Comparison of ENCODE assay signal across 9 mouse cellular contexts in the genomic region with DNA sequence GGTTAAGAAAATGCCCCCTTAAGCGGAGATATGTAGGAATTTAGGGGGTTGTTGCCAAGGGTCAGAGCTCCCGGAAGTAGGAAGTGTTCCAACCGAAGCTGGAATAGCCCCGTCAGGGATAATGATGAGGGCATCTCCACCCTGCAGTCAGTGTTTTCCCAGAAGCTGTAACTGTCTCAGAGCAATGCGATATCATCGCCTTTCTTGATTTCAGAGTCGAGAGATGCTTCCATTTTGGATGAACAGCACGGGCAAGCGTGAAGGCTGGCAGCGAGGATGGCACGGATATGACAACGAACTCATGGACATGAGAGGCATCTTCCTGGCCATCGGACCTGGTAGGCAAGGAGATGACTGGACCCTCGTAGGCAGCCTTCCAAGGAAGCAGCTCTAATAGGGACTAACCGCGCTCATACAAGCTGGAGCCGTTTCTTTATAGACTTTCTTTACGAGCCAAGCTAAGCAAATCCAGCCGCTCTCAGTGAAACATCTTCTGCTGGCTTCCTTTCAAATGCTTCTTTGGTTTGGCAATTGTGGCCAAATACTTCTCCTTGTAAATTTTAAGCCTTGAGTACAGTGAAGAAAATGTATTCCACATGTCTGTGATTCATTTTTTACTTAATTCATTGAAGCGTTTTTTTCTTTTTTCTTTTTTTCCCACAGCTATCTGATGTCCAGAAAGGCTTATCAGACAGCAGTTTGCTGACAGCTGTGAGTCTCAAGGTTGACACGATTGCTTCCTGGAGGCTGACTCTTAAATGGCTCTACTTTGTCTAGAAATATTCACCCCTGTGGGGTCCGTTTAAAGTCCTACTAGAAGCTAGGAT.
A peak's percentile ranks its signal among the peaks of the same experiment; 100 is the strongest.
DNase-seq lines count a peak whose midpoint lies in the region; ATAC-seq lines count a peak whose summit lies in the region.
"Had no signal": no experiment of that assay in that cellular context is flagged by ENCODE, and none has a peak within 500 bp of the region (broad histone marks: within the 10 kb centered on the region; RNA-seq: fewer than 3 reads in every experiment).

No protein-coding gene starts in this region.

- H3K9ac ChIP-seq in heart, embryonic 15.5 days: no peak overlapping the region
- no peak overlapping the region for H3K9ac ChIP-seq in stomach, embryonic 15.5 days
- H3K9ac ChIP-seq in hindbrain, embryonic 16.5 days (ENCODE audit: low read depth, low read length): no peak overlapping the region
- no peak overlapping the region for H3K9ac ChIP-seq in liver, embryonic 12.5 days

- H3K36me3 ChIP-seq in heart, embryonic 15.5 days: no peaks in the 10 kb centered on the region
- H3K36me3 ChIP-seq in heart, embryonic 10.5 days: no peaks in the 10 kb centered on the region
- H3K36me3 ChIP-seq in stomach, embryonic 15.5 days: no peaks in the 10 kb centered on the region
- H3K36me3 ChIP-seq in hindbrain, embryonic 16.5 days (ENCODE audit: control insufficient read depth, insufficient read depth, low read length): no peaks in the 10 kb centered on the region
- no peaks in the 10 kb centered on the region for H3K36me3 ChIP-seq in liver, embryonic 12.5 days
- H3K36me3 ChIP-seq: G1E had no signal

- ATAC-seq in heart, embryonic 15.5 days (replicated peaks; ENCODE audit: insufficient number of reproducible peaks, insufficient read depth, low FRiP score, low read depth): no peak
- ATAC-seq in stomach, embryonic 15.5 days (ENCODE audit: insufficient read depth, low FRiP score, low read depth): no peak
- no peak for ATAC-seq in hindbrain, embryonic 16.5 days
- no peak for ATAC-seq in liver, embryonic 12.5 days

- no peaks in the 10 kb centered on the region for H3K9me3 ChIP-seq in heart, embryonic 15.5 days (replicated peaks)
- H3K9me3 ChIP-seq in heart, embryonic 10.5 days: no peaks in the 10 kb centered on the region
- no peaks in the 10 kb centered on the region for H3K9me3 ChIP-seq in stomach, embryonic 15.5 days
- H3K9me3 ChIP-seq in hindbrain, embryonic 16.5 days (ENCODE audit: control insufficient read depth, low read length): no peaks in the 10 kb centered on the region
- H3K9me3 ChIP-seq in liver, embryonic 12.5 days (replicated peaks): no peaks in the 10 kb centered on the region
- H3K9me3 ChIP-seq: G1E had no signal

- DNase-seq in heart, embryonic 10.5 days (ENCODE audit: low spot score): no peak
- DNase-seq in right cerebral cortex, postnatal 10 days (ENCODE audit: low spot score in 2 of 2): peak; percentile 34 to 39
- DNase-seq in right cerebral cortex, postnatal 36 days (ENCODE audit: low spot score in 2 of 2): no peak
- peak; percentile 44 to 60 for DNase-seq in kidney, postnatal 4 days

- H3K4me3 ChIP-seq in heart, embryonic 15.5 days: no peak overlapping the region
- H3K4me3 ChIP-seq in heart, embryonic 10.5 days: no peak overlapping the region
- H3K4me3 ChIP-seq in stomach, embryonic 15.5 days (replicated peaks): no peak overlapping the region
- H3K4me3 ChIP-seq in hindbrain, embryonic 16.5 days (ENCODE audit: low read length): no peak overlapping the region
- no peak overlapping the region for H3K4me3 ChIP-seq in liver, embryonic 12.5 days

- H3K4me2 ChIP-seq in heart, embryonic 15.5 days: peak overlapping the region; percentile 36
- peak overlapping the region; percentile 29; the same call in 1 of the 2 replicates for H3K4me2 ChIP-seq in stomach, embryonic 15.5 days
- no peak overlapping the region for H3K4me2 ChIP-seq in hindbrain, embryonic 16.5 days (ENCODE audit: low read length)
- no peak overlapping the region for H3K4me2 ChIP-seq in liver, embryonic 12.5 days

- no peaks in the 10 kb centered on the region for H3K27me3 ChIP-seq in heart, embryonic 15.5 days
- H3K27me3 ChIP-seq in heart, embryonic 10.5 days (ENCODE audit: insufficient read depth, poor library complexity, severe bottlenecking): no peaks in the 10 kb centered on the region
- no peaks in the 10 kb centered on the region for H3K27me3 ChIP-seq in stomach, embryonic 15.5 days (replicated peaks)
- no peaks in the 10 kb centered on the region for H3K27me3 ChIP-seq in hindbrain, embryonic 16.5 days (replicated peaks; ENCODE audit: control insufficient read depth, insufficient read depth, low read length)
- no peaks in the 10 kb centered on the region for H3K27me3 ChIP-seq in liver, embryonic 12.5 days (replicated peaks)

- 0 out of 2 replicates have a peak, but pooled peaks cover 3% of the 10 kb centered on the region for H3K4me1 ChIP-seq in heart, embryonic 15.5 days (replicated peaks)
- no peaks in the 10 kb centered on the region for H3K4me1 ChIP-seq in heart, embryonic 10.5 days
- H3K4me1 ChIP-seq in stomach, embryonic 15.5 days: peaks cover 6% of the 10 kb centered on the region; the same call in 1 of the 2 replicates
- no peaks in the 10 kb centered on the region for H3K4me1 ChIP-seq in hindbrain, embryonic 16.5 days (ENCODE audit: control insufficient read depth, insufficient read depth, low read depth, low read length)
- no peaks in the 10 kb centered on the region for H3K4me1 ChIP-seq in liver, embryonic 12.5 days

- 66% methylated on average over 22 of the region's 22 CpGs for WGBS in heart, embryonic 15.5 days
- 84% methylated on average over 22 of the region's 22 CpGs for WGBS in heart, embryonic 10.5 days
- WGBS in stomach, embryonic 15.5 days: 56% methylated on average over 22 of the region's 22 CpGs
- WGBS in hindbrain, embryonic 16.5 days: 85% methylated on average over 22 of the region's 22 CpGs
- 75% methylated on average over 22 of the region's 22 CpGs for WGBS in liver, embryonic 12.5 days (ENCODE audit: insufficient replicate concordance)

- H3K27ac ChIP-seq in heart, embryonic 15.5 days: no peak overlapping the region
- no peak overlapping the region for H3K27ac ChIP-seq in heart, embryonic 10.5 days
- H3K27ac ChIP-seq in stomach, embryonic 15.5 days: peak overlapping the region; percentile 79
- H3K27ac ChIP-seq in hindbrain, embryonic 16.5 days (ENCODE audit: low read depth, low read length): no peak overlapping the region
- no peak overlapping the region for H3K27ac ChIP-seq in liver, embryonic 12.5 days

Comparison
In these comparisons a context has a peak if more than half of its experiments do, and no peak if none do; other contexts are left out.
1. DNase-seq: peak in right cerebral cortex, postnatal 10 days (2 of 2) and kidney, postnatal 4 days (2 of 2); none in heart, embryonic 10.5 days (single experiment) and right cerebral cortex, postnatal 36 days (0 of 2).
2. H3K4me2 ChIP-seq: peak in heart, embryonic 15.5 days (single experiment) and stomach, embryonic 15.5 days (single experiment); none in hindbrain, embryonic 16.5 days (single experiment) and liver, embryonic 12.5 days (single experiment).